Comparison of ENCODE assay signal across 8 mouse cellular contexts in genomic region chr11:78164604-78164923, GRCm38 (mm10). TPM values are rescaled to one million over a fixed set of nuclear protein-coding genes. Genes with fewer than 3 reads are reported as not detected.
DNase-seq lines count a peak whose midpoint lies in the region; ATAC-seq and TF ChIP-seq lines count a peak whose summit lies in the region.

No protein-coding gene starts in this region.

- under 1% methylated on average over 14 of the region's 14 CpGs for WGBS in forebrain, embryonic 15.5 days
- WGBS in liver, embryonic 13.5 days (ENCODE audit: insufficient replicate concordance): 0% methylated on average over 14 of the region's 14 CpGs

- H3K27me3 ChIP-seq in C2C12 (ENCODE audit: control insufficient read depth, insufficient read depth, insufficient read length): no peaks in the 10 kb centered on the region
- H3K27me3 ChIP-seq in forebrain, embryonic 15.5 days: no peaks in the 10 kb centered on the region
- H3K27me3 ChIP-seq in liver, embryonic 13.5 days: no peaks in the 10 kb centered on the region

- no peak for DNase-seq in gastrocnemius, adult 2 months
- no peak for DNase-seq in gastrocnemius, postnatal 10 days
- no peak for DNase-seq in liver, embryonic 13.5 days
- no peak for DNase-seq in spleen, adult 18-20 months
- no peak for DNase-seq in cerebellum, postnatal 4 days (ENCODE audit: low spot score in 2 of 2)
- DNase-seq in adrenal gland, postnatal 25 days: no peak

- no peak for ATAC-seq in forebrain, embryonic 15.5 days (replicated peaks)
- ATAC-seq in liver, embryonic 13.5 days (ENCODE audit: low read depth): no peak

- H3K4me3 ChIP-seq in gastrocnemius, adult 2 months: peak overlapping the region; percentile 90
- peak overlapping the region; percentile 94 for H3K4me3 ChIP-seq in C2C12 (ENCODE audit: insufficient read depth, poor library complexity, severe bottlenecking)
- peak overlapping the region; percentile 87 for H3K4me3 ChIP-seq in forebrain, embryonic 15.5 days
- peak overlapping the region; percentile 95 for H3K4me3 ChIP-seq in liver, embryonic 13.5 days (replicated peaks)

- H3K9me3 ChIP-seq in forebrain, embryonic 15.5 days: no peaks in the 10 kb centered on the region
- no peaks in the 10 kb centered on the region for H3K9me3 ChIP-seq in liver, embryonic 13.5 days (replicated peaks)

- H3K79me3 ChIP-seq in C2C12 (ENCODE audit: low read depth): peaks cover 38% of the 10 kb centered on the region

- H3K4me1 ChIP-seq in forebrain, embryonic 15.5 days: peaks cover 31% of the 10 kb centered on the region
- H3K4me1 ChIP-seq in liver, embryonic 13.5 days (replicated peaks): peaks cover 92% of the 10 kb centered on the region

- peak overlapping the region; percentile 67 for H3K4me2 ChIP-seq in forebrain, embryonic 15.5 days (replicated peaks)
- peak overlapping the region; percentile 100 for H3K4me2 ChIP-seq in liver, embryonic 13.5 days

- H3K36me3 ChIP-seq in C2C12 (ENCODE audit: control insufficient read depth, insufficient read depth): peaks cover 37% of the 10 kb centered on the region
- H3K36me3 ChIP-seq in forebrain, embryonic 15.5 days: peaks cover 20% of the 10 kb centered on the region
- peaks cover 39% of the 10 kb centered on the region for H3K36me3 ChIP-seq in liver, embryonic 13.5 days

- H3K27ac ChIP-seq in gastrocnemius, adult 2 months: peak overlapping the region; percentile 87
- peak overlapping the region; percentile 97 for H3K27ac ChIP-seq in forebrain, embryonic 15.5 days (replicated peaks)
- peak overlapping the region; percentile 91 for H3K27ac ChIP-seq in liver, embryonic 13.5 days

- H3ac ChIP-seq in C2C12 (ENCODE audit: control insufficient read depth, insufficient read length, low read depth): peak overlapping the region; percentile 94

- intact Hi-C loops in gastrocnemius, adult 2 months (cut with DNase I): no loop called here

- no peak for TF ChIP-seq CTCF in gastrocnemius, adult 2 months (IDR thresholded peaks at IDR 0.05)
- TF ChIP-seq CTCF in C2C12 (IDR thresholded peaks at IDR 0.05; ENCODE audit: control insufficient read depth, insufficient read depth, insufficient read length): no peak

- peaks cover 47% of the 10 kb centered on the region for H3K79me2 ChIP-seq in C2C12 (ENCODE audit: control insufficient read depth, insufficient read depth)

- peak overlapping the region; percentile 95 for H3K9ac ChIP-seq in forebrain, embryonic 15.5 days (replicated peaks)
- H3K9ac ChIP-seq in liver, embryonic 13.5 days: peak overlapping the region; percentile 99

TF ChIP-seq in C2C12, 6 proteins besides CTCF, POLR2A, EP300 and RAD21:
- TF ChIP-seq MAX (IDR thresholded peaks at IDR 0.05): no peak
- TF ChIP-seq MYOG (IDR thresholded peaks at IDR 0.05; ENCODE audit: control insufficient read depth, extremely low read depth, insufficient read length): no peak
- TF ChIP-seq USF1 (IDR thresholded peaks at IDR 0.05; ENCODE audit: low read depth): no peak
- no peak for TF ChIP-seq MYOD1 (IDR thresholded peaks at IDR 0.05; ENCODE audit: control insufficient read depth, insufficient read length, low read depth)
- TF ChIP-seq FOSL1 (IDR thresholded peaks at IDR 0.05; ENCODE audit: insufficient read depth, low read length, poor library complexity, severe bottlenecking): no peak
- TF ChIP-seq CEBPB (IDR thresholded peaks at IDR 0.05; ENCODE audit: low read depth): no peak

RNA-seq across cellular contexts. Expression of gene Traf4, which starts 0.8 kb away (rescaled TPM):
- 1 to 10 TPM; 2.1 to 2.8 TPM for total RNA-seq in gastrocnemius, adult 2 months (2021)
- total RNA-seq in gastrocnemius, postnatal 10 days (2021): 10 to 100 TPM; 15.7 to 22.6 TPM
- 99.8 TPM for polyA plus RNA-seq in C2C12 (2012; fragmentation: generic; extraction: Trizol)
- 121 TPM in 2 replicates for polyA plus RNA-seq in forebrain, embryonic 15.5 days (2015; fragmentation: Nextera tagmentation; extraction: Ambion mirVana)
- polyA plus RNA-seq in liver, embryonic 13.5 days (2015; fragmentation: Nextera tagmentation; extraction: Ambion mirVana): 28.0 and 34.6 TPM in 2 replicates
- 35.6 and 42.3 TPM in 2 replicates for total RNA-seq in adrenal gland, postnatal 25 days (2021)

RNA-seq across cellular contexts. Expression of gene Nek8, which starts 11.9 kb away (rescaled TPM):
- under 1 TPM; 0.36 to 0.75 TPM for total RNA-seq in gastrocnemius, adult 2 months (2021)
- 1 to 10 TPM; 3.1 to 3.7 TPM for total RNA-seq in gastrocnemius, postnatal 10 days (2021)
- polyA plus RNA-seq in C2C12 (2012; fragmentation: generic; extraction: Trizol): 8.9 TPM
- polyA plus RNA-seq in forebrain, embryonic 15.5 days (2015; fragmentation: Nextera tagmentation; extraction: Ambion mirVana): 4.8 and 5.7 TPM in 2 replicates
- 8.9 and 9.2 TPM in 2 replicates for polyA plus RNA-seq in liver, embryonic 13.5 days (2015; fragmentation: Nextera tagmentation; extraction: Ambion mirVana)
- total RNA-seq in adrenal gland, postnatal 25 days (2021): 15.7 and 17.6 TPM in 2 replicates

RNA-seq across cellular contexts. Expression of gene Tlcd1, which starts 11.9 kb away (rescaled TPM):
- total RNA-seq in gastrocnemius, adult 2 months (2021): 1 to 10 TPM; 1.3 to 1.7 TPM
- total RNA-seq in gastrocnemius, postnatal 10 days (2021): 10 to 100 TPM in 1 of 2 experiments, 1 to 10 TPM in 1; 7.4 to 11.9 TPM
- polyA plus RNA-seq in C2C12 (2012; fragmentation: generic; extraction: Trizol): 15.9 TPM
- 4.4 and 5.0 TPM in 2 replicates for polyA plus RNA-seq in forebrain, embryonic 15.5 days (2015; fragmentation: Nextera tagmentation; extraction: Ambion mirVana)
- polyA plus RNA-seq in liver, embryonic 13.5 days (2015; fragmentation: Nextera tagmentation; extraction: Ambion mirVana): 50.3 and 54.3 TPM in 2 replicates
- 73.0 and 107 TPM in 2 replicates for total RNA-seq in adrenal gland, postnatal 25 days (2021)

RNA-seq across cellular contexts. Expression of gene Rpl23a, which starts 18.8 kb away (rescaled TPM):
- total RNA-seq in gastrocnemius, adult 2 months (2021): 100 to 1,000 TPM; 760 to 970 TPM
- 1,000 to 10,000 TPM; 1,328 to 1,362 TPM for total RNA-seq in gastrocnemius, postnatal 10 days (2021)
- 4,612 TPM for polyA plus RNA-seq in C2C12 (2012; fragmentation: generic; extraction: Trizol)
- 896 and 935 TPM in 2 replicates for polyA plus RNA-seq in forebrain, embryonic 15.5 days (2015; fragmentation: Nextera tagmentation; extraction: Ambion mirVana)
- polyA plus RNA-seq in liver, embryonic 13.5 days (2015; fragmentation: Nextera tagmentation; extraction: Ambion mirVana): 1,033 and 1,075 TPM in 2 replicates
- total RNA-seq in adrenal gland, postnatal 25 days (2021): 1,910 and 2,113 TPM in 2 replicates

RNA-seq across cellular contexts. Expression of gene Rab34, which starts 23.7 kb away (rescaled TPM):
- 1 to 10 TPM; 3.3 to 4.6 TPM for total RNA-seq in gastrocnemius, adult 2 months (2021)
- total RNA-seq in gastrocnemius, postnatal 10 days (2021): 10 to 100 TPM; 21.7 to 25.4 TPM
- polyA plus RNA-seq in C2C12 (2012; fragmentation: generic; extraction: Trizol): 182 TPM
- 55.9 and 56.3 TPM in 2 replicates for polyA plus RNA-seq in forebrain, embryonic 15.5 days (2015; fragmentation: Nextera tagmentation; extraction: Ambion mirVana)
- 13.5 and 15.6 TPM in 2 replicates for polyA plus RNA-seq in liver, embryonic 13.5 days (2015; fragmentation: Nextera tagmentation; extraction: Ambion mirVana)
- total RNA-seq in adrenal gland, postnatal 25 days (2021): 90.8 and 97.4 TPM in 2 replicates
